Mouse (Mus musculus) thymus, postnatal 36 days (tissue): ENCODE measurements around the gene Trmt13.

Source experiments
- DNase-seq, 2 experiments: peaks; one replicate each; pipeline ENCODE4 v3.0.0; 2022; ENCODE audit warnings: mixed read lengths in 2 of 2

Trmt13 gene

GRCm38 (mm10) chr3:116542070-116542469 is 72.3 kb downstream of the Trmt13 start:
- DNase-seq: no peak

GRCm38 (mm10) chr3:116537200-116537573 is 77.2 kb downstream of the Trmt13 start:
- no peak for DNase-seq

GRCm38 (mm10) chr3:116536428-116537199 is 77.8 kb downstream of the Trmt13 start:
- DNase-seq: no peak
